Mouse (Mus musculus) brain, embryonic 18.5 days (tissue): ENCODE results near the gene Anp32e.
"Not testable (repeated sequence)": the region's sequence is repeated elsewhere in the genome, so short reads cannot be mapped to it uniquely, and the experiment has no call there.

Source experiments
- DNase-seq: peaks from one replicate; pipeline ENCODE4 v3.0.0-alpha.2; 2012; ENCODE audit warnings: low read depth, low spot score

Anp32e gene

DNA sequence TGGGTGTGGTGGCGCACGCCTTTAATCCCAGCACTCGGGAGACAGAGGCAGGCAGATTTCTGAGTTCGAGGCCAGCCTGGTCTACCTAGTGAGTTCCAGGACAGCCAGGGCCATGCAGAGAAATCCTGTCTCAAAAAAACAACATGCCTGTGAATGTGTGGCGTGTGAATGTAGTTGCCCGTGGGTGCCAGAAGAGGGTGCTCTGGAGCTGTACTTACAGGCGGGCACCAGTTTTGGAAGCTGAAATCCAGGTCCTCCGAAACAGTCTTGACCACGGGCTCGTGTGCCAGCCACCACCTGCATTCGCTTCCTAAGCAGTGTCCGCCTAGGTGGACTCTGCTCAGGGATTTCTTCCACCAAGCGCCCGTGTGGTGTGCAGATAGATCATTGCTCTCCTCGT is 9.8 kb downstream of the Anp32e start:
- no peak for DNase-seq

DNA sequence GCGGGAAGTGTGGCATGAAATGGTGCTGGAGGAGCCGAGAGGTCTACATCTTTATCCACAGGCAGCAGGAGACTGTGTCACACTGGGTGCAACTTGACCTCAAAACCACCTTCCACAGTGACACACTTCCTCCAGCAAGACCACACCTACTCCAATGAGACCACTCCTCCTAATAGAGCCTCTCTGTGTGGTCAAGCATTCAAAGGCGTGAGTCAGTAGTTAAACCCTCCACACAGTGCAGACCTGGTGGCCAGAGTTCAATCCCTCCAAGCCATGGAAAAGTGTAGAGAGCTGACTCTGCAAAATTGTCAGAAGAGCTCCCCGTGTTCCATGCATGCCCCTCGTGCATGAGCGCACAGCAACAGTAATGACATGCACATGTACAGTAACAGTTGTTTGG is 13.7 kb downstream of the Anp32e start:
- DNase-seq = no peak

DNA sequence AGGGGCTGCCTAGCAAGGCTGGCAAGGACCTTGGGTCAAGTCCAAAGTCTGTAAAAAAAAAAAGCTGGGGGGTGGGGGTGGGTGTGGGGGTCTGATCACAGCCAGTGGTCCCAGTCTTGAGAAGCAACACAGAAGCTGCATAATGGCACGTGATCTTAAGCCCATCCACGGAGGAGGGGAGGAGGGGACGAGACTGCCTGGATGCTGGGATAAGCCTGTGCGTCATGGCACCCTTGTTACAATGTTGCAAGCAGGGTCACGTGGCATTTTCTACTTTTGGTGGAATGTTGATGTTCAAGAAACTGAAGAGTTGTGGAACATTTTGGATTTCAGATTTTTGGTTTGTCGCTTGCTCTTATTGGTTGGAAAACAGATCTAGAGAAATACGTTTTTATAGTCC is 14.2 kb downstream of the Anp32e start:
- DNase-seq = no peak

DNA sequence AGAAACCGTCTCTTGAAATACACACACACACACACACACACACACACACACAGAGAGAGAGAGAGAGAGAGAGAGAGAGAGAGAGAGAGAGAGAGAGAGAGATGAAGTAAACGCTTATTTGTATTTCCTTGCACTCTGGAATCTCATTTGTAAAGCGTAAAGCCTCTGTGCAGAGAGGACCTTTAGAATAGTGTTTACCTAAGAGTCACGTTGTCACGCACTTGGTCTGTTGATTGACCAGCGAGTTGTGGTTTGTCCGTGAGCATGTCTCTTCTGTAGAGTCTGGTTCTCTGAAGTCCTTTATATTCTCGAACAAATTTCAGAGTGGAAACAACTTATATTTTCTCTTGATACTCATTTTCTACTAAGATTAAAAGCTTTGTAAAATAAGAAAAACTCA is 15.7 kb downstream of the Anp32e start:
- no peak for DNase-seq

DNA sequence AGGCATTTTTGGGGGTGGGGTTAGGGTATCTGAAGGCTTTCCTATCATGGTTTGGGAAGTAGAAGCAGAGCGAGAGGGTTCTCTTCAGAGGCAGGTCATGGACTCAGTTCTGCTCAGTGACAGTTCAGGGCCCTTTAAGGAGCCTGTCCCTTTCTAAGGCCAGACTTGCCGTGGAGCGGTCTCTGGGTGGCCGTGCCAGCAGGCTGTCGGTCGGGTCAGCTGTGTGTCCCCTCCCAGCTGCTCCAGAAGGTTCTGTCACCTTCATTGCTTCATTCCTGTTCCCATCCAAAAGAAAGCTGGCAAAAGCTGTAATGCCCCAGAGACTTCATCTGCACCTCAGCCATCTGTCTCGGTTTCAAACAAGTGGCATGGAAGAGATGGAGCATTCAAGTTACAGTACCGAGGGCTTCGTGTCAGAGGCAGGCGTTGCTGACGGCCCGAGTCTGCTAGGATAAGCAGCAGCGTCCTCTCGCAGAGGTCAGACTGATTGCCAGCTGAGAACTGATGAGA is 16.7 kb downstream of the Anp32e start:
- no peak for DNase-seq

DNA sequence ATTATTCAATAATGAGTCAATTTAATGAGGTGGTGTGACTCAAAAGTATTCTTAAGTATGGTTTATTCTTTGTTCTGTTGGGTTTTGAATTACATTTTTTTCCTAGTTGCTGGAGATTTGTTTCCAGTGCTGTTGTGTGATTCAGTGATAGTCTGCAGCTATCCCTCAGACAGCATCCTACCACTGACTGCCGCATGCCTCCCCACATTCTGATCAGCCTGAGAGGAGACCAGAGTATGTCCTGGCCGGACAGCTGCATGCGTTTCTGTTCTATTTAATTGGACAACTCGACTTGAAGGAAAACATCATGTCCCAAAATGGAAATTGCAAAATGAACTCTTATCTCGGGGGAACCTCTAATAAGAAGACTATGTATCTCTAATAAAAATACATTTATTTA is 19.3 kb downstream of the Anp32e start:
- DNase-seq = no peak

DNA sequence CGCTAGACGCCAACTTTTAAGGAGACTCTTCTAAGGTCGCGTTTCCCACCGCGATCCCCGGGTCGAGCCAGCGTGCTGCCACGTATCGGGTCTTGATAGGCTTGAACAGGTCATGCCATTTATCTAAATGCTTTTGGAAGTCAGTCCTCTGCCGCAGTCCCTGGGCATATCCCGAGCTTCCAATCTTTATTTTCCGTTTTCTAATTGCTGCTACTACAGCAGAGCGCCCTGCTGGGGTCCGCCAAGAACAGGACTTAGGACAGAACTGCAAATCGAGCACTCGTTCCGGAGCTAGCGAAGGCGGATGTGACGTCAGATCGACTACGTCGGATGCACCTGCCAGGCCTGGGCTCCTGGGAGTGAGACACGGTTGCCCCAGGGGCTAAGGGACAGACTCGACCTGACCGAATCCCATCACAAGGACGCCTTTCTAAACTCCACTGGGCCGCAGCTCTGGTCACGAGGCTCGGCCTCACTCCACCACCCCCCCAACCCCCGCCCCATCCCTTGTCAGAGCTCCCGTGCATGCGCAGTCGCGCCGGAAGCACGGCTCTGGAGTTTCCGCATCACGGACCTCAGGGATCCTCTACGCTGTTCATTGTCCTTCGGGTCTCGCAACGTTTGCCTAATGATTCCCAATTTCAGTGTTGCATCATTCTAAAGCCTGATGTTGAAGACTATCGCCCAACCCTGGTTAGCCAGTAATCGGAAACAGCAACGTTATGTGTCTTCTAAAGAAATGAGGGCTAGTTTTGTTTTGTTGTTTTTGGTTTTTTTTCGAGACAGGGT is 21.9 kb downstream of the Anp32e start:
- DNase-seq = peak; percentile 87

DNA sequence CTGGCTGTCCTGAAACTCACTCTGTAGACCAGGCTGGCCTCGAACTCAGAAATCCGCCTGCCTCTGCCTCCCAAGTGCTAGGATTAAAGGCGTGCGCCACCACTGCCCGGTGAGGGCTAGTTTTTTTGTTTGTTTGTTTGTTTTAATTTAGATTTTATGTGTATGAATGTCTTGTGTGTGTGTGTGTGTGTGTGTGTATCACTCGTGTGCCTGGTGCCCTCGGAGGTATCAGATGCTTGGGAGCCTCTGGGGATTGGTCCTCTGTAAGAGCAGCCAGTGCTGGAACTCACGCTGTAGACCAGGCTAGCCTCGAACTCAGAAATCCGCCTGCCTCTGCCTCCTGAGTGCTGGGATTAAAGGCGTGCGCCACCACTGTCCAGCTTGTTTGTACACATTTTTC is 22.5 kb downstream of the Anp32e start:
- not testable (repeated sequence) for DNase-seq

DNA sequence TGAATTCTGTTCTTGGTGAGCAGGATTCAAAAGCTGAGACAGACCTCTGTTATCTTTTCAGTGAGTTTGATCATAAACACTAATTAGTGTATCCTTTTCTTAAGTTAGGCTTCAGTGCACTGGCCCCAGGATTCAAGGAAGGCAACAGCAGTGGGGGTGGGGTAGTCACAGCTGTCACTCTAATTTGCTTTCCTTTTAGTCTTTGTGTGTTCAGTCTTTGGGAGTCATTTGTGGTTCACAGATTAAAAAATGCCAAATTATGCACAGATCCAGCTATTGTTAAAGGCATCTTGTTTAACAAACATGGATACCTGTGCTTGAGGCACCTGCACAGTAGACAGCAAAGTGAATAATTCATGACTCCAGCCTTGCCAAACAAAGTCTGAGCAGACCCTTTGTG is 24.0 kb downstream of the Anp32e start:
- no peak for DNase-seq

DNA sequence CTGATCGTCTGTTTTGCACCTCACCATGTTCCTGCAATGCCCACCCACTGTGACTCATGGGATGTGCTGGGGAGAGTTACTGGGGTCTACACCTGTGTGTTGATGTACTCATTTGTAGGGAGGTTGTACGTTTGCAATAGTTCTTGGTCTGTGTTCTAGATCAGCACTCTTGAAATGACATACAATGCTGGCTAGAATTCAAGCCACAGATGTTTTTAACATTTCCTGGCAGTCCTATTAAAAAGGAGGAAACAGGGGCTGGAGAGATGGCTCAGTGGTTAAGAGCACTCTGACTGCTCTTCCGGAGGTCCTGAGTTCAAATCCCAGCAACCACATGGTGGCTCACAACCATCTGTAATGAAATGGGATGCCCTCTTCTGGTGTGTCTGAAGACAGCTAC is 24.5 kb downstream of the Anp32e start:
- no peak for DNase-seq

DNA sequence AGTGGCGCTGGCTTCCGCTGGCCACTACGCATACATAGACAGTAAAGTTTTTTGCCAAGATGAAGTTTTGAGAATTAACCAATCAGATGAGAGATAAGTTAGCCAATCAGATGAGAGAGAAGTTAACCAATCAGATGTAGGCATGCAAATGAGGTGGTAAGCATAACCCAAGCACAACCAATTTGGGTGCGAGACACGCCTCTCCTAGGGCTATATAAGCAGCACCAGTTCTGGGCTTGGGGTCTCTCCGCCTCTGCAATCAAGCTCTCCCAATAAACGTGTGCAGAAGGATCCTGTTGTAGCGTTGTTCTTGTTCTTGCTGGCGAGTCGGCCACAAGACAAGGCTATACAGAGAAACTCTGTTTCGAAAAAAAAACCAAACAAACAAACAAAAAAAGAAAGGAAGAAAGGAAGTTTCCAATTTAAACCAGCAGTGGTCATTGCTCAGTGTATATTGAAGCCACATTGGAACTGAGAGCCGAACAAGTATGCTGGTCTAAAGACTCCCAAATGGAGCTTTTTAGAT is 25.7 kb downstream of the Anp32e start:
- not testable (repeated sequence) for DNase-seq

DNA sequence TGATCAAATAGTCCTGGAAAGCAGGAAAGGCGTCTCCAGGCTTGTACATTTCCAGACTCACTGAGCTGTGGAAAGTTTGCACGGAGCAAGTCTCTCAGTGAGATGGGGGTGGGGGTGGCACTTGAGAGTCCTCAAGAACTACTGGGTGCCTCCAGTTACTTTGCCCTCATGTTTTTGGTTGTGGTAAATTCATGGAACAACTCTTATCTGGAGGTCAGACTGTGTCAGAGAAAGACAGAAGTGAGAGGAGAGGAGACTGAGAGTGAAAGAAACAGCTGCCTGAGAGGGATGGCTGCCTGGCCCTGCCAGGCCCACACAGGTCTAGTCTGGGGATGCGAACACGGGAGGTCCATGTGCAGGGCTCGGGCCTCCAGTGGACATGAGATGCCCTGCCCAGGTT is 26.3 kb downstream of the Anp32e start:
- no peak for DNase-seq

DNA sequence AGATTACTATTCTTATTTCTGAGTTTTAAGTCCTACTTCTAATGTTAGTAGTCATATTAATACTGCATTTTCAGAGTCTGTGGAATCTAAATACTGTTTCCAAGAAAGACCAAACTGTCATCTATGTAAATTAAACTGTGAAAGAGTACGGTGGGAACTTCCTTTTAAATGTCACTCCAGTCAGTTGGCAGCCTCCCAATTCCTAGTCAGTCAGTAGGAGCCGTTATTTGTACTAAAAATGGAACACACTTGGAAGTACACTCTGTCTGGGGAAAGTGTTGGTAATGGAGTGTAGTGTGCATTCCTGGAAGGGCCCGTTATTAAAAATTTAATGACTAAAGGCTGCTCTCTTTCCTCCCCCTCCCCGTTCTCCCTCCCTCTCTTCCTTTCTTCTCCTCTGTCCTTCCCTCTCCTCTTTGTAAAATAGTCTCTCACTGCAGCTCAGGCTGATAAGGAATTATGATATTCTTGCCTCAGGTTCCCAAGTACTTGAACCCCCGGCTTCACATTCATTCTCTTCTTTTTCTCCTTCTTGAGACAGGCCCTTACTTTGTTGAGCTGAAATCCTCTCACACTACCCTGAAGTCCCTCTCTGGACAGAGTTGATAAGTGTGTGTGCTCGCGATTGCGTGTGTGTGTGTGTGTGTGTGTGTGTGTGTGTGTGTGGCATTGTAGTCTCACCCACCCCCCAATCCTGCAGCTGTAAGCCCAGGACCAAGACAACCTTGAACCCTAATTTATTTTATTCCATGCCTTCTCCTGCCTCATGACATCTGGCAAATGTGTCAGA is 28.5 kb downstream of the Anp32e start:
- no peak for DNase-seq

DNA sequence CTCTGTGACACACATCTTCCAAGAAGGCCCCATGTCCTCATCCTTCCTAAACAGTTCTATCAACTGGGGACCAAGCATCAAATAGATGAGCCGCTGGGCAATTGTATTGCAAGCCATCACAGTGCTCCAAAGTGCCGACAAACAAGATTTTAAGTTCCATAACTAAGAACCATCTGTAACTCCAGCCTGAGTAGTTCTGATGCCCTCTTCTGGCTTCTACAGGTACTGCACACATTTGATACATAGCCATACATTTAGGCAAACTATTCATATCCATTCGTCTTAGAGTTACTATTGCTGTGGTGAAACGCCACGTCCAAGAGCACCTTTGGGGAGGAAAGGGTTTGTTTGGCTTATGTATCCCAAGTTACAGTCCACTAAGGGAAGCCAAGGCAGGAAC is 30.0 kb downstream of the Anp32e start:
- DNase-seq = no peak

DNA sequence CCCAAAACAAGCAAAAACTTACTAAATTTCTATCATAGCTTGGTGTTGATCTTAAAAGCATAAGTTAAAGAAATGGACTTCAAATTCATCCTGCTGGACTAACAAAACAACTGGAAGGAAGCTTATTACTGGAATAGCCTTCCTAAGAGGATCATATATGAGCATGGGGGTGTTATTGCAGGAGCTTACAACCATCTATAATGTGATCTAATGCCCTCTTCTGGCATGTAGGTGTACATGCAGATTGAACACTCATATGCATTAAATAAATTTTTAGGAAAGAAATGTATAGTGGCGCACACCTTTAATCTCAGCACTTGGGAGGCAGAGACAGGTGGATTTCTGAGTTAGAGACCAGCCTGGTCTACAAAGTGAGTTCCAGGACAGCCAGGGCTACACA is 30.8 kb downstream of the Anp32e start:
- DNase-seq = no peak

DNA sequence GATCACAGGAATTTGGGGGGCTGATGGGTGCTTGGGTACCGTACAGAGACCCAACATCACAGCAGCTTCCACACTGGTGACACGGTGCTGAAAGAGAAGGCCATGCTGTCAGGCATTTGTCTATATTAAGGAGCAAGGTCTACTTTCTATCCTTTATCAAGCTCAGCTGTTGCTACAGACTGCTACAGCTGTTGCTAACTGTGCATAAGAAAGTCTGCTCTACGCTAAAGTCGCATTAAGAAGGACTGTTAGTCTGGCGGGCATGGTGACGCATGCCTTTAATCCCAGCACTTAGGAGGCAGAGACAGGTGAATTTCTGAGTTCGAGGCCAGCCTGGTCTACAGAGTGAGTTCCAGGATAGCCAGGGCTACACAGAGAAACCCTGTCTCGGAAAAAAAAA is 33.1 kb downstream of the Anp32e start:
- DNase-seq = not testable (repeated sequence)

DNA sequence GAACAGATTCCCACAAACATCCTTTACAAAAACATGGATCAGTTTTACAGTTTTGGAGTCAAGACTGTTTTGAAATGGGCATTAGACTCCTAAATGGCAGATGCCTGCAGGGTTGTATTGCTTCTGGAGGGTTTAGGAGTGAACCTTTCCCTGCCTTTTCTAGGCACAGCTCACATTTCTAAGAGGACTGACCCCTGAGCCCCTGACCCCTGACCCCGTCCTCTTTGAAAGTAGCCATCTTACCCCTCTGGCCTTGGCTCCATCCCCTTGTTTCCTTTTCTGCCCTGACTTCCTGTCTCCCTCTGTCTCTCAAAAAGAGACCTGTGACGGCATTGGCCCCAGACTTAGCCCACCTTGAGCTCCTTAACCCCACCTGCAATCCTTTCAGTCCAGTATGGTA is 34.2 kb downstream of the Anp32e start:
- DNase-seq = no peak

DNA sequence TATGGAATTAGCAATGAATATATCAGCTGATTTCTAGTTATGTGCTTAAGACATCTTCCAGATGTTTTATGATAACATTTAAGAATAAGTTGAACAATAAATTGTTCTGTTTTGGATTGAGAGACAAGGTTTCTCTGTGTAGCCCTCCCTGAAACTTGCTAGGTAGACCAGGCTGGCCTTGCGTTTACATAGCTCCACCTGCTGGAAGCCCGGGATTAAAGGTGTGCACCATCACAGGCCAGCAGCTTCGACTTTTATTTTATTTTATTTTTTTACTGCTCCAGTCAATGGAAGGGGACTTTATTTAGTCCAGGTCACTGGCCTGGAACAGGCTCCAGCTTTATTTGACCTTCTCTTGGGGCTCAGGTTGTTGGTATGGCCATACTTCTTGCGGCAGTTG is 34.6 kb downstream of the Anp32e start:
- DNase-seq = no peak

DNA sequence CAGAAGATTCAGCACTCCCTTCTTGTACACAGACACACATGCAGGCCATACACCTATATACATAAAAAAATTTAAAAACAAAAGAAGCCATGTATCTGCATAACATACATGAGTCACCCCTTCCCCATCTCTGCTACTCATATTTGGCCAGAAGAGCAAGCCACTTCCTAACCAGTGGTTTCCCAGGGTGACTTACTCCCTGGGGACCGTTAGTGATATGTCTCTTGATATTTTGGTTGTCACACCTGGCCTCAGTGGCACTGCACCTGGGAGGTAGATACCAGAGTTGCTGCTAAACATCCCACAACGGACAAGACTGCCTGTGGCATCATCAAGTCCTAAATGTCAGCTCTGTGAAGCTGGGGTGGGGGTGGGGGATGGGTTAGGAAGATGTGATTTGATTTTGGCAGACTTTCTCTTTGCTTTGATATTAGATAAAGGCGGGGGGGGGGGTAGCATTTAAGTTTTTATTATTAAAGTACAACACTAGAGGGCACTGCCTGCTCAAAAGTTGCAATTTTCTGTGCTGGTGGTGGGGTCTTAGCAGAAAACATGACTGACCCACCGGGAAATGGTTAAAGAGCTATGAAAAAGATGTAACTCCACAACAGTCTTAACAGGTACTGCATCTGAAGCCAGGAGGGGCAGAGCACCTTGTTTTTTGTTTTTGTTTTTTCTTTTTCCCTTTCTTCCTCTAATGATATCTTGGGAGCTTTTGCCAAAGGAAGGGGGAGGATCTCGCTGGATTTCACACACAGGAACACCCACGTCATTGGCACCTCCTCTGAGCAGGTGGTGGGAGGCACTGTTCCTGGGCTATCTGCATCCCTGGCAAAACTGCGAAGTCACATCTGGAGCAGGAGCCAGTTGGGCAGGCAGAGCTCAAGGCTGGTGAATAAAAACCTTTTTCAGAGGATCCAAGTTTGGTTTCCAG is 36.7 kb downstream of the Anp32e start:
- no peak for DNase-seq

DNA sequence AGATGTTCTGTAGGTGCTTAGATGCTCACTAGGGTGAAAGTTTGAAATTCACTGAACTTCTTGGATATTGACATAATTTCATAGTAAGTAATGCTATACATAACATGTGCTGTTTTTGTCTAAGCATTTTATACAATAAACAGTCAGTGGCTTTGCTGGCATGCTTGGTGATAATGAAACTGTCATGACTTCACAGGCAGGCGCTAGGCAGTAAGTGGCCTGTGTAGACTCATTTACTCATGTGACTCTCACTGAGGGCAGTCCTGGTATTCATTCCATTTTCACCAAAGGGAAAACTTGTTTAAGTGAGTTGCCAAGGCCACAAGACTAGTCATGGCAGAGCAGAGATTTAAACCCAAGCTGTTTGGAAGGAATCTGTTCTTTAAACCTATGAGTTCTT is 40.2 kb downstream of the Anp32e start:
- DNase-seq = no peak

DNA sequence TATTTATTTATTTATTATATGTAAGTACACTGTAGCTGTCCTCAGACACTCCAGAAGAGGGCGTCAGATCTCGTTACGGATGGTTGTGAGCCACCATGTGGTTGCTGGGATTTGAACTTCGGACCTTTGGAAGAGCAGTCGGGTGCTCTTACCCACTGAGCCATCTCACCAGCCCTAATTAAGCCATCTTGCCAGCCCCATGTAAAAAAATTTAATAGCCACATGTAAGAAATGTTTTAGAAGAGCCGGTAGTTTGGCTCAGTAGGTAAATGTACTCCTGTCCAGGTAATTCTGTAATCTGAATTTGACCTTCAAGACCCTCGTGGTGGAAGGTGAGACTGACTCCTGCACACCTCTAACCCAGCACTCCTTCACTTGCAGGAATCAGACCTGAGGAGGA is 41.6 kb downstream of the Anp32e start:
- DNase-seq = not testable (repeated sequence)
